Mouse (Mus musculus) megakaryocyte-erythroid progenitor cell, adult 5-6 weeks (primary cell): ENCODE data around the gene Zfp607b. TPM values are rescaled to one million over a fixed set of nuclear protein-coding genes. Genes with fewer than 3 reads are reported as not detected.
A peak's percentile ranks its signal among the peaks of the same experiment; 100 is the strongest.

Experiments used
- ATAC-seq: replicated peaks from 2 replicates; pipeline ENCODE4 v1.8.0; 2016; ENCODE audit warnings: mild to moderate bottlenecking, inconsistent platforms; ENCODE audit not compliant: severe bottlenecking, poor library complexity, low FRiP score, low TSS enrichment
- total RNA-seq, 2 experiments: library from RNA; stranded (forward) in 1 of 2; stranded (reverse) in 1 of 2; fragments of 200-1000, 215-1000 nt in 1 of 2; fragments of >200 nt in 1 of 2; fragmentation: Nextera tagmentation in 1 of 2; gene quantifications; 2 replicates each; pipeline ENCODE4 v1.2.3; 2014 to 2017

Gene Zfp607b
- total RNA-seq, 2 experiments from 2014 or later, result 1.2 to 6.8 TPM

DNA sequence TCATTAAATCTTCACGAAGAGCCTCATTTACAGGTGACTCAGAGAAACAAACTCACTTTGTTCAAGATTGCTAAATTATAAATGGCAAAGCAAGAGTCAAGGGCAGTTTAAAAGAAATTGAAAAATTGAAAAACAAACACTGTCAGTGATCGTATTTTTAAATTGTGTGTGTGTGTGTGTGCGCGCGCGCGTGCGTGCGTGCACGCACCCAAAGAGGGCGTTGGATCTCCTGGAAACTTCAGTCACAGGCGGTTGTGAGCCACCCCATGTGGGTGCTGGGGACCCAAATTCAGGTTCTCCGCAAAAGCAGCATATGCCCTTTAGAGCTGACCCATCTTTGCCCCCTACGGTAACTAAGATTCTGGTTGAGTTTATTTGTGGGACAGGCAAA, 13.9 kb upstream of the Zfp607b start:
- no peak for ATAC-seq

DNA sequence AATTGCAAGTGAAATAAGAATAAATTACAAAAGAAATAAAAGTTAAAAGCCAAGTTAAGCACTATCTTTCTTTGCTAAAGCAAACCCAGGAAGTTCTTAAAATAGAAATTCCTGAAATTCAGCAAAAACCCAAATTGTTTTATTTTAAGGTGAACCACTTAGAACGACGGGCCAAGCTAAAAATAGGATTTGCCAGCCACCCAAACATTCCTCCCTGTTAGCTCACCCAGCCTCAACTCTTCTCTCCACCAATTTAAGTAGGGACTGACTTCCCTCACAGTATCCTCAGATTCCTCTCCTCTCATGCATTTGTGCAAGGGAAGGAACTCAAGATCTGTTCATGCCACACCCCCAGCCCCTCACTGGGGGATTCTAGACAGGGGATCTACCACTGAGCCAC, 5.9 kb upstream of the Zfp607b start:
- no peak for ATAC-seq

DNA sequence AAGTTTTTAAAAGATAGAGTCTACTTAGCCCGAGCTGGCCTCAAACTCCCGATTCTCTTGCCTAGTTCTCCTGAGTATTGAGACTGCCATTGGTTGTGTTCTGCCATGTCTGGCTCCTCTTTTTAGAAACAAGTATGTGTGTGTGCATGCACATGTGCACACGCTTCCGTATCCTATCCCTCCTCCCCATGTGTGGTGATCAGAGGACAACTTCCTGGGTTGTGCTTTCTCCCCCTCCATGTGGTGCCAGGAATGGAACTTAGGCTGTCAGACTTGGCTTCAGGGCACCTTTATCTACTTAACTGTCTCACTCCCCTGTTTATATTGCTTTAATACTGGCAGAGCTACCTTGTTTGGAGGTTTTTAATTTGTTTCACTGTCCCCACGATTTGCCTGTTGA, 3.9 kb upstream of the Zfp607b start:
- no peak for ATAC-seq

- ATAC-seq, result no peak
Observed at GRCm38 (mm10) chr7:27685681-27686080, 3.5 kb upstream of the Zfp607b start.

DNA sequence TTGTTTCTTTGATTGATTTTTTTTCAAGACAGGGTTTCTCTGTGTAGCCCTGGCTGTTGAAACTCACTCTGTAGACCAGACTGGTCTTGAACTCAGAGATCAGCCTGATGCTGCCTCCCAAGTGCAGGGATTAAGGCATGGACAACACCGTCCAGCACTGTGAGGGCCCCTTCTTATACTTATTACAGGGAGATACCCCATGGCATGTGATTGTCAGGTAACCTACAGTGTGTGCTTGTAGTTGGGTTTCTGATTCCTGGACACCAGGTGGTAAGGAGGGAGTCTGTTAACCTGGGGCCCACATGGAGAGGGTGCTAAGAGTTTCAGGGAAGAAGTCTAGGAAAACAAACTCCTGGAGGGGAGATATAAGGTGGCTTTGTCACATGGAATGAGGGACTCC, 2.1 kb upstream of the Zfp607b start:
- no peak for ATAC-seq

- ATAC-seq, result no peak
Observed at GRCm38 (mm10) chr7:27687836-27688235, 1.3 kb upstream of the Zfp607b start.

DNA sequence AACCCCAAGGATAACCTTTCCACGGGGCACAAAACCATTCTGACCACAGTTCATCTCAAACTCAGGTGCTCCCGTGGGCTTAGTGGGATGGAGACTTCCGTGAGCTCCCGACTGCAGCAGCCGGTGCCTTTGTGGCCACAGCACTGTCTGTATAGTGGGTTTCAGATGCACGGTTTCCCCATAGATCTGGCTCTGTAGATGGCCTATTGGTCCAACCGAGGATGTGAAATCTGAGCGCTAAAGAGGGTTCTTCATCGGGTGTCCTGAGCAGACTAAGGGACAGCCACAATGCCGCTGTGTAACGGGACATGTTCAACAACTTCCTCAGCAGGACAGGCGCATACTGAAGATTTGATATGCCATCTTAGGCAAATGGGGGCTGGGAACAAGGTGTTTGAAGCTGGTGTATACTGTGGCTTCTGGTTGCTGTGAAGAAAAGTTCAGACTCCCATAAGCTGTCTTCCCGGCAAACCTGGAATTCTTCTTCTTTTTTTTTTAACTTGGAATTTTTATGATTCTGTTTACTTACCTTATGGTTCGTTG, 823 bp upstream of the Zfp607b start:
- no peak for ATAC-seq

DNA sequence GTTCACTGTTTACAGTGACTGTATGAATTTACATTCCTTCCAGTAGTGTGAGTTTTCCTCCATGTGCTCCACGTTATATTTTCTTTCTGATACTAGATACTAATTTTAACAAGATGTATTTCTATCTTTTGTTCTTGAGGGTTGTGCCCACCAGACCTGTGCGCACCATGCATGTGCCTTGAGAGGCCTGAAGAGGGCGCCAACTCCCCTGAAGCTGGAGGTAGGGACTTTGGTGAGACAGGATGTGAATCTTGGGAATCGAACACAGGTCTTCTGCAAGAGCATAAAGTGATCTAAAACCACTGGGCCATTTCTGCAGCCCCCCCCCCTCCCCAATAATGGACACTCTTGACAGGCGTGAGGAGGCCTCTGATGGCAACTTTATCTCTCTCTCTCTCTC, 1.9 kb downstream of the Zfp607b start:
- 0 out of 2 replicates have a peak, but pooled peaks have one; percentile 31 for ATAC-seq

GRCm38 (mm10) chr7:27696711-27697110, 7.6 kb downstream of the Zfp607b start:
- no peak for ATAC-seq

- no peak for ATAC-seq
Observed at GRCm38 (mm10) chr7:27710402-27710801, 21.3 kb downstream of the Zfp607b start.

DNA sequence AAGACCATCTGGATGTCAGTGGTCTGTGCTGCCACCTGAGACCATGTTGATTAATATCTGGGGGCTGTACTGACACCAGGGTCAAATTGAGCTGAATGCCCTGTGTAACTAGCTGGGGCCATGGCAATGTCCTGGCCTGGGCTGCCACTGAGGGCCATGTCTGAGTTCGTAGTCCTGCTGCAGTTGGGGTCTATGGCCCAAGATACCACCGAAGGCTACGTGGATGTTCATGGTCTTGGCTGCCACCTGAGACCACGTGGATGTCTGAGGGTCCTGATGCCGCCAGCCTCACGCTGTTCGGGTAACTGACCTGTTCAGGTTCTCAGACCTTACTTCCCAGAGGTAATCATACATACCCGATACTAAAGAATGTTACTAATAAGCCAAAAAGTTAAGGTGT, 32.8 kb downstream of the Zfp607b start:
- no peak for ATAC-seq

DNA sequence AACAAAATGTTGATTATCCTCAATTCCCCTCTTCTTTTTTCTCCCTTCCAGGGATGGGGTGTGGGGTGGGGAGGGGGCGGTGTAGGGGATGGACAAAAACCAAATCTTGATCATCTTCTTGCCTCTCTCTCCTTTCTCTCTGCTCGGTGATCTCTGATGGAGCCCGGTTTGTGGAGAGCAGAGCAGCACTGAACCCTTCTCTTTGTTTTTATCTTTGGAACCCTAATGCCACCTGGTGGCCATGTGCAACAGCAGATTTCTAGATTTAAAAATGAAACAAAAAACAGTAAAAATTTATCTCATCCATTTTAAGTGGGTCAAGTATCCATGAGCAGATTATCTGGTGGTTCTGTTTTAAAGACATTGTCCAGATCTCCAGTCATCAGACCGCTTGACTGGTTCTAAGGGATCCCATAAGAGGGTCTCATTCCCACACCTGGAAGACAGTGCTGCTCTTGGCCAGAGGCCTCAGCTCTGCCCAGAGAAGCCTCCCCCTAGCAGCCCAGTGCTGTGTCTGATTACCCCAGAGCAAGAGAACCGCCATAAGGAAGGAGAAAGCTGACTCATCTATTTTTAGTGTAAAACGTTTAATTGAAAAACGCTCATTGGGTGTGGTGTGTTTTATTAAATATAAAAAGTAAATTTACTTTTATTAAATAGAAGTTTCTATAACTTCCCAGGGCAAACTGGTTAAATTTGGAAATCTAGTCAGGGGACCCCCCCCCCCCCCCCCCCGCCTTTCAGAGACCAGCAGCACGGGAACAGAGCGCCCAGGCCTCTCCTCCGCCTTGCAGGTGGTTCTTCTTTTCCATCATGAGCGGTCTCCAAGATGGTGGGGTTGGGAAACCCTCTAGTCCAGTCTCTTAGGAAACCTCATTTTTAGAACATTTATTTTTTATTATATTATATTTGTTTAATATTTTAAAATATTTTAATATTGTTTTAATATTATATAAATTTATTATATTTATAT, 36.7 kb downstream of the Zfp607b start:
- ATAC-seq, result peak; percentile 83

GRCm38 (mm10) chr7:27727471-27727870, 38.3 kb downstream of the Zfp607b start:
- no peak for ATAC-seq

DNA sequence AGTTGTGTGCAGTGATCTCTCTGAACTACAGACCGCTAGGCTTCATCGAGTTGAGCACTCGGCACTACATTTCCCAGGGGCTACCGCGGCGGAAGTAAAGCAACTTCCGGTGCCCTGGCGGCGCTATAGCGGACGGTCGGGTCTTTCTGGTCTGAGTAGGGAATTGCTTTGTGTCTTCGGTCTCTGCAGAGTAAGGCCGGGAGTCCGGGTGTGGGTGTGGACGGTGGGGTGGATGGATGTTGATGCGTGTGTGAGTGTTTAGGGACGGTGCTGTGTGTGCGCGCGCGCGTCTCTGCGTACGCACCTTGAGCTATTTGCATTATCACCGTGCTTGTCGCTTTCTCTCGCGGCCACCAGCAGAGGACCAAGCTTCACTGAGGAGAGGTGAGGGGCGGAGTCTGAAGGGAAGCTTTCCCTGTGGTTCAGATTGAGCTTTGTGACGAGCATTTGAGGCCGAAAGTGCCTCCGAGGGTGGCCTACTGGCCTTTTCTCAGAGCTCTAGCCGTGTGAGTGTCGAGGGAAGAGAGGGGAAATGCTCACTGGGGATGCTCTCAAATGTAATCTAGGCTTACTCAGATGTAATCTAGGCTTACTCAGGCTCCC, 42.2 kb downstream of the Zfp607b start, which contains the start of gene Zfp60:
Zfp60 (plus strand) TSS at position 109 of the 603 bp plus-strand sequence.
- ATAC-seq, result peak; percentile 98

DNA sequence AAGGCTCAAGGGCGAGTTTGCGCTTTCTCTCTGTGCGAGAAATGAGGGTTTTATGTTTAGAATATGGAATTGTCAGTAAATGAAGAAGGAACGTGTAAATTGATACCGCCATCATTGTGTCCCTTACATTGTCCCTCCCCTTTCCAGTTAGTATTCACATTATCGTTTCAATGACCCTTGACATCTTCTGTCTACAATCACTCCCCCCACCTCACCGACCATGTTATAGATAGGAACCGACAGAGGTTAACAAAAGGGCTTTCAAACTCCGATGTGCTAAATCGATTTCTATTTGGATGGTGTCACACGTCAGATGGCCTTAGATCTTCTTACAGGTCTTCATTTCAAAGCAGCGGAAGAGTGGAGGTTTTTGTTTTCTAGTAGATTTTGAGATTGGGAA, 42.8 kb downstream of the Zfp607b start:
- no peak for ATAC-seq

GRCm38 (mm10) chr7:27732508-27732907, 43.4 kb downstream of the Zfp607b start:
- ATAC-seq, result no peak

- ATAC-seq, result no peak
Observed at GRCm38 (mm10) chr7:27735457-27735856, 46.3 kb downstream of the Zfp607b start.
